Mouse (Mus musculus) hematopoietic stem cell, adult 5-6 weeks (primary cell): ENCODE data around the gene Nim1k. TPM values are rescaled to one million over a fixed set of nuclear protein-coding genes. Genes with fewer than 3 reads are reported as not detected.

ENCODE experiments used
- ATAC-seq, 2 experiments: fragments of 125-278 bp in 1 of 2; replicated peaks in 1 of 2; 2 replicates each; pipeline ENCODE4 v1.8.0; 2016 to 2017; ENCODE audit warnings: inconsistent platforms in 2 of 2, mild to moderate bottlenecking in 2 of 2, moderate number of reproducible peaks in 2 of 2, low read depth in 1 of 2, moderate TSS enrichment in 1 of 2; ENCODE audit not compliant: low FRiP score in 2 of 2, poor library complexity in 2 of 2, severe bottlenecking in 2 of 2, insufficient read depth in 1 of 2, low TSS enrichment in 1 of 2
- total RNA-seq: library from RNA; stranded (forward); fragments of 172-1452, 232-1000 nt; gene quantifications from 2 replicates; pipeline ENCODE4 v1.2.3, GENCODE M21; 2017

The Nim1k gene
- total RNA-seq, 1 experiment from 2014 or later, result 4.4 TPM

DNA sequence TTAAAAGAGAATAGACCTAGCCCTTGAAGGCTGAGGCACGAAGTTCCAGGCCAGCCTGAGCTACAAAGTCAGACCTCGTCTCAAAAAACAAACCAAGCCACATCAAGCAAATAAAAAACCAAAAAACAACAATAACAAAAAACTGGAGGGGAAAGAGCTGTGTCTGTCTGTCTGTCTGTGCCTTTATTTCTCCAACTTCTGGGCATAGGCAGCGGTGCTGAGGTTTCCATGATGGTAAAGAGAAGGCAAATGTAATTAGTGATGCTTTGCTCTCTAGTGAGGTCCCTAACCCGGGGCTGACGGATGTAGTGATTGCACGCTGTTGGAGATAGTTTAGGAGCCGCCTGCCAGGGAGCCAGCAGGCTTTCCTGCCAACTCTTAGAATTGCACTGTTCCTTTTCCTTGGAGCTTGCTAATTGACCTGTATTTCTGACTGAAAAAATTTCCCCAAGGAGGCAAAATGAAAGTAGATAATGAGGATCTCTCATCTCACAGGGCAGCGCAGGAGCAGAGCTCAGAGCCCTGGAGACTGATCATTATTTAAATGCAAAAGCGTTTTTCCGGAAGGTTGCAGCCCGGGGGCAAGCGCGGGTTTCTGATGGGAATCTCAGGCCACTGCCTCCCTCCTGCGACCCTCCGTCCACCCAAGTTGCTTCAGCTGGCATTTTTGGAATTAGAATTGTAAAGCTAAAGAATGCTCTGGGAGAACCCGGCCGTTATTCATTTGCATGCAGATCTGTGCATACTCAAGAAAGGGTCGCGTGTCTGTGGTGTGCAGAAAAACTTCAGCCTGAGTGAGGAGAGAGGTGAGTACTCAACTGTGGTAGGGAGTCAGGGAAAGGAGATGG is 14.1 kb downstream of the Nim1k start:
- ATAC-seq, result no peak

- no peak for ATAC-seq
These were observed 24.2 kb downstream of the Nim1k start for GRCm38 (mm10) chr13:119731448-119731847.

DNA sequence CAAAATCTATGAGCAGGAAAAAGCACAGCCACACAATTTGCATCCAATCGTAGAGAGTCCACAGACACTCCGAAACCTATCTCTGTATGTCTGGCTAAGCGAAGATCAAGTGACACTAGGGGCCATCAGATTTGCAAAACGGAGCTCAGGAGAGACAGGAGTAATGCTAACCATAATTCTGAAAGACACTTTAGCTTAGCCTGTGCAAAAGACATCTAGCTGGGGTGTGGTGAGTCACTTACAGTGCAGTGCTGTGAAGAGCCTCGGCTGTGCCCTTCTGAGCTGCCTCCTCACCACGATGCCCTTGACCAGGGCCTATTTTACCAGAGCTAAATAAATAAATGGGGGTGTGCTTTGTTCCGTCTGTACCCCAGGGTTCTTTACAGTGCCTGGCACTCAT is 26.3 kb downstream of the Nim1k start:
- ATAC-seq, result no peak

- no peak for ATAC-seq
These were observed 27.9 kb downstream of the Nim1k start for GRCm38 (mm10) chr13:119727608-119728387.

GRCm38 (mm10) chr13:119724541-119724940 is 31.1 kb downstream of the Nim1k start:
- no peak for ATAC-seq

DNA sequence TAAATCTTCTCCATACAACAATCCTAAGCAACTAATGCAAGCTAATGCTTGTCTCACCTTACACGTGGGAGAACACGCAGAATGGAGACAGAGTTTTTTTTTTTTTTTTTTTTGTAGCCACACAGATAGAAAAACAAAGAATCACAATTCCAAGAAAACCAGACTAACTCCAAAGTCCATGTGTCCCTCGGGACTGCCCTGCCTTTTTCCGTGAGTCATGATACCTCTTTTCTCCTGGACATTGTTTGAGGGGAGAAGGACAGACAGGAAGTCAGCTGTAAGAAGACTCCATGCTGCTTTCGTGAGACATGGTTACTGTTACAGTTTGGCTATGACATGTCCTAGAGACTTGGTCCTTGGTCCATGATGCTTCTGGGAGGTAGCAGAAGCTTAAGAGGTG is 32.3 kb downstream of the Nim1k start:
- ATAC-seq, result no peak

- no peak for ATAC-seq
These were observed 33.2 kb downstream of the Nim1k start for GRCm38 (mm10) chr13:119722447-119722846.

DNA sequence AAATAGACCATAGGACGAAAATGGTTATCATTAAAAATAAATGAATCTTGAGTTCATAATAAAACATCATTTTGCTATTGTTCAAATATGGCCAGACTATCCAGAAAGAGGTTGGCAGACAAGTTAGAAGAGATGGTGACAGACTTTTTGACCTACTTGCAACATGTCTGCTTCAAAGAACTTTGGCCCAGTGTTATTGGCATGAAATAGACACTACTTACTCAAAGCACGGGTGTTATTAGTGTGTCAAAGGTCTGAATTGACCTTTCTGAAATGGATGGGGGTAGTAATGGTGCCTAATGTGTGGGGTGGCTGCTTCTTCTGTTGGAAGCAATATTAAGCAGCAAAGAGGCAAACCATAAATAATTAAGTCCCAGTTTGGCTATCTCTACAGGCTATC is 39.6 kb downstream of the Nim1k start:
- ATAC-seq, result no peak

DNA sequence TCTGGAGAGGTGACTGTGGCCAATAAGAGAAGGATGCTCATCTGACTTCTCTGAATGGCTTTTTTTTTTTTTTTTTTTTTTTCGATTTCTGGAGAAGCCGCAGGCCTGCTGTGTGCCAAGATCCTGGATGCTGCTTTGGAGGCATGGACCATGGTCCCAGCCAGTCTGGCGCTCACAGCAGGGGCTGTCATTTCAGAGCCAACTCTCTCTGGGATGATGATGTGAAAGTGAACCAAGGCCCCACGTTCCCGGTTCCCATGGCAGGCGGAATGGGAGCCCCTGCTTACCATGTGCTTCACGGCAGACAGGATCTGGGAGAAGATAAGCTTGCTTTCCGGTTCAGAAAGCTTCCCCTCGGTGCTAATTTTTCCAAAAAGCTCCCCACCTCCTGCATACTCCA is 41.9 kb downstream of the Nim1k start:
- no peak for ATAC-seq

DNA sequence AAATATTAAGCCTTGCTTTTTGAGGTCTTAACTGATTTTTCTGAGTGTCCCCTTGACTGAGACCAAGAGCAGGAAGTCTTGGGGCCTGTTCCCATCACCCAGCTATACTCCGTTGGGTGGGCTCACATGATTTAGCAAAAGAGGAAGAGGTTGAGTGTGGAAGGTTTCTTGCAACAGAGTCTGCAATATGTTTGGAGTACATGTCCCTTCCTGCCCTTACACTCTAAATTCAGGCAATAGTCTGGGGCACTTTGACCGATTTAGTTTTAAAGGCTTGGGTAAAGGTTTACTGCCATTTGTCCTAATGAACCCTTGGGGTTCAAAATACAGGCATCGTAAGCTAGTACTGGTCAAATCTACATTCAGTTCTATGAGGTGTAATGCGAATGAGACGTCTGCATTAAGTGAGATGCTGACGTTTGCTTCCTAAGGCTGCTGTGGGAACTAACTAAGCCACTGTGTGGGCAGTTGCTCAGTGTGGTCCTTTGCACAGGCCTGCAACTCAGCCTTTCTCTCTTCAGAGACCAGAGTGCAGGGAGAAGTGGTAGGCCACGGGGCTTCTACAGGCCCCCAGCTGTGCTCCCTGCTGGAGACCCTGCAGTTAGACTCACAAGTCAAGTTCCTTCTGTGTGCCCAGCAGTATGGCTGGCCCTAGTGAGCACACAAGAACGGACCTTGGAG is 42.4 kb downstream of the Nim1k start:
- ATAC-seq, result peak; percentile 37 to 48; a peak in 3 of 4 replicates

DNA sequence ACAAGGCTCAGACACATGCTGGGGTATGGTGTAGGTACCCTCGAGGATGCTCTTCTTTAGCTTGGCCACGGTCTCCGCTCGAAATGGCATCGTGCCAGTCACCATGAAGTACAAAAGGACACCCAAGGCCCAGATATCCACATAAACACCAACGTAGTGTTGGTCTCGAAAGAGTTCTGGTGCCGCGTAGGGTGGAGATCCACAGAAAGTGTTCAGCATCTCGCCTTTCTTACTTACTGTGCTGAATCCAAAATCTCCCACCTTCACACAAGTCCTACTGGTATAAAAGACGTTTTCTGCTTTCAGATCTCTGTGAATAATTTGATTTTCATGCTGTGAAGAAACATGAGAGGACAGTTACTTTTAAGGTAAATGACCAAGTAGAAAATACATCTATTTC is 43.2 kb downstream of the Nim1k start:
- no peak for ATAC-seq

DNA sequence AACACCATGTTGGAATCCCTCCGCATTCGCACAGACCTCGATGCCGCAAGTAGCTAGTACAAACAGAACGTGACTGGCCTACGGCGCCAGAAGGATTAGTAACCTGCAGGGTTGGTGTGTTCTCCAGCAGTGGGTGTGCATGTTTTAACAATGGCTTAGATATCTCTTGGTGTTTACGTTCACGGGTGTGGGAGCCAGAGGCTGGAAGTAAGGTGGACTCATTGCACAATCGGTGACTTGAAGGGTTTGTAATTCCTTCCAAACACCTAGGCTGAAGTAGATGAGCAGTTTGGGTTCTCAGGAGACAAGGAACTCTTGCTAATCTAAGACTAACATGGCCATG is 45.4 kb downstream of the Nim1k start:
- no peak for ATAC-seq

- ATAC-seq, result no peak
These were observed 46.1 kb downstream of the Nim1k start for GRCm38 (mm10) chr13:119709388-119710267.

- no peak for ATAC-seq
These were observed 46.7 kb downstream of the Nim1k start for GRCm38 (mm10) chr13:119708941-119709340.

DNA sequence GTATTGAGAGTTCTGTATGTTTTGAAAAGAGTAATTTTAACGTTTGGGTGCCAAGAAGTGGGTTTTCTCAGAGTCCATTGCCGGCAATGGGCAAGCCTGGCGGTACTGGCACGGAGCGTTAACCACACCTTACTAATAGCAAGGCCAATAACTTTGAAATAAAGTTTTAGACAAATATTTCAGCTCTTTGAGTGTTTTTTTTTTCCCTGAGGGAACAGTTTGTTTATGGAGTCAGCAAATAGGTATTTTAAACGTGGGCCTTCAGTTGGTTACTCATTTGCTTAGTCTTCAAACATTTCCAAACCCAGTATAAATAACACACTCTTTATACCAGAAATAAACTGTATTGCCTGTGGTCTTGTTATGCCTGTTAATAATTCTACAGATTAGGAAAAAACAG is 47.8 kb downstream of the Nim1k start:
- ATAC-seq, result no peak

GRCm38 (mm10) chr13:119706953-119707352 is 48.7 kb downstream of the Nim1k start:
- ATAC-seq, result peak in 1 of 2 experiments; percentile 47; a peak in 1 of 4 replicates

DNA sequence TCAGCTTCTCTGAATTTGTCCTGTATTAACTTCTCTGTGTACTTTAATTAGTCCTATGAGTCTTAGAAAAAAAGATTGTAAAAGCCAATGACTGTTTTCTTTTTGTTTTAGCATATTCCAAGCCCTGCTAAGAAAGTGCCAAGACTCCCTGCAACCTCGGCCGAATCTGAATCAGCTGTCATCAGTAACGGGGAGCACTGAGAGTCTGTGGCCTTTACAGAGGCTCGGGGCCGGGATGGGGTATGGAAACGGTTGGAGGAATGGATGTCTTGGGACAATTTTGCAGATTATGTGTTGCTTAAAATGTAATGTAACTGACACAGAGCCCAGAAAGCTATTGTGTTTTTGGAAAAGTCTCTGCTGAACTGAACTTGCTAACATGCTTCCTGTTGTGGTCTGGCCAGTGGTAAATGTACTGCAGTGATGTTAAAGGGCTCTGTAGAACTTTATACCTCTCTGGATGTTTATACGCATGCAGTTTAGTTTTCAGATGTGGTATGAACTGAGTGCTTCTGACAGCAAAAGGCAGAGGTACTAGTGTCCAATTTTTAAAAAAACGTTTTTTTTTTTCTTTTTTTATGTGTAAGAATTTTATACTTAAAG is 49.3 kb downstream of the Nim1k start:
- ATAC-seq, result peak; percentile 67 to 91
